ENCODE assay signal across 11 mouse cellular contexts in the genomic region with DNA sequence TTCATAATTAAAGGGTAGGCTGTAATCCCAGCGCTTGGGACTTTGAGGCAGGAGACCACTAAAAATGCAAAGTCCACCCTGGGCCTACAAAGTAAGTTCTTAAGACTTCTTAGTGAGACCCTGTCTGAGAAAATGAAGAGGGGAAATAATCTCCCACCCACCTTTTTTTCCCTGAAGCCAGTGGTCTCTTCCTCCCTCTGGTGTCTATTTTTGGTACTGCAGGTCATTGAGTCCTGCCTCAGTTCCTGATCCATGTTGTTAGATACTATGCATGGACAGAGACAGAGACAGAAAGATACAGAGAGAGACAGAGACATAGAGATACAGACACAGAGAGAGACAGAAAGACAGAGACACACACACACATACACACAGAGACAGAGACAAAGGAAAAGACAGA. TPM values are rescaled to one million over a fixed set of nuclear protein-coding genes. Genes with fewer than 3 reads are reported as not detected.
DNase-seq lines count a peak whose midpoint lies in the region; ATAC-seq and TF ChIP-seq lines count a peak whose summit lies in the region.
"Had no signal": no experiment of that assay in that cellular context is flagged by ENCODE, and none has a peak within 500 bp of the region (broad histone marks: within the 10 kb centered on the region; RNA-seq: fewer than 3 reads in every experiment).

No protein-coding gene starts in this region.

- no peaks in the 10 kb centered on the region for H3K36me3 ChIP-seq in stomach, postnatal 0 days (ENCODE audit: control insufficient read depth, insufficient read depth, low read length)
- H3K36me3 ChIP-seq: G1E had no signal

- no peaks in the 10 kb centered on the region for H3K4me1 ChIP-seq in stomach, postnatal 0 days (replicated peaks; ENCODE audit: control insufficient read depth, insufficient read depth)

- TF ChIP-seq EP300 in stomach, postnatal 0 days (optimal IDR thresholded peaks at IDR 0.05) = no peak

- no peak overlapping the region for H3K4me3 ChIP-seq in left cerebral cortex, adult 2 months
- H3K4me3 ChIP-seq in stomach, postnatal 0 days (ENCODE audit: low read depth, low read length) = no peak overlapping the region

- DNase-seq in cerebellum, postnatal 10 days = peak; percentile 65 to 85
- DNase-seq in cerebellum, adult 11 months = no peak
- no peak for DNase-seq in left cerebral cortex, adult 2 months (ENCODE audit: extremely low spot score in 1 of 2, low spot score in 2 of 2)
- DNase-seq in left cerebral cortex, postnatal 36 days (ENCODE audit: low spot score in 2 of 2) = no peak
- DNase-seq in brain, adult 2 months (ENCODE audit: low read depth, low spot score) = peak; percentile 22
- peak; percentile 29 to 39 for DNase-seq in kidney, postnatal 36 days
- no peak for DNase-seq in stomach, postnatal 0 days (ENCODE audit: low spot score)
- DNase-seq in spleen, adult 12 weeks (ENCODE audit: low spot score) = no peak

- H3K27me3 ChIP-seq in stomach, postnatal 0 days (ENCODE audit: control insufficient read depth, insufficient read depth, low read length) = no peaks in the 10 kb centered on the region

- TF ChIP-seq CTCF in left cerebral cortex, adult 2 months (IDR thresholded peaks at IDR 0.05) = peak; percentile 87
- TF ChIP-seq CTCF in stomach, postnatal 0 days (IDR thresholded peaks at IDR 0.05; ENCODE audit: low read depth) = peak; percentile 86

- no peak overlapping the region for H3K4me2 ChIP-seq in stomach, postnatal 0 days (replicated peaks; ENCODE audit: low read depth)

- no peaks in the 10 kb centered on the region for H3K9me3 ChIP-seq in stomach, postnatal 0 days (ENCODE audit: control insufficient read depth, low read length)

- no peak for ATAC-seq in stomach, postnatal 0 days (ENCODE audit: low FRiP score, low TSS enrichment)

- intact Hi-C loops in left cerebral cortex, adult 2 months (cut with DNase I) = loop anchor here (1.0 kb wide), 1 partner anchor 93 kb away; no protein-coding TSS in a partner anchor
- intact Hi-C loops in left cerebral cortex, postnatal 36 days (cut with DNase I) = loop anchor here (5.0 kb wide), 1 partner anchor 91 kb away; a partner anchor contains a TSS

- no peak overlapping the region for H3K27ac ChIP-seq in left cerebral cortex, adult 2 months
- H3K27ac ChIP-seq in stomach, postnatal 0 days (replicated peaks) = no peak overlapping the region

- H3K9ac ChIP-seq in stomach, postnatal 0 days (ENCODE audit: low read length) = no peak overlapping the region

- 30% methylated on average over 1 of the region's 1 CpGs for WGBS in stomach, postnatal 0 days

RNA-seq across cellular contexts. Expression of a gene that starts 15.1 kb away (rescaled TPM):
- not detected for total RNA-seq in left cerebral cortex, adult 2 months (2021)
- total RNA-seq in left cerebral cortex, postnatal 36 days (2021) = not detected
- not detected in 2 replicates for polyA plus RNA-seq in stomach, postnatal 0 days (2015; fragmentation: Nextera tagmentation; extraction: Ambion mirVana)
- total RNA-seq: G1E had no signal
- polyA plus RNA-seq: frontal cortex, adult 2 months; G1E; stomach, embryonic 14.5 days had no signal

RNA-seq across cellular contexts. Expression of a gene that starts 18.8 kb away (rescaled TPM):
- total RNA-seq in left cerebral cortex, adult 2 months (2021) = not detected
- total RNA-seq in left cerebral cortex, postnatal 36 days (2021) = not detected
- polyA plus RNA-seq in stomach, postnatal 0 days (2015; fragmentation: Nextera tagmentation; extraction: Ambion mirVana) = 0.04 TPM in 1 of 2 replicates, not detected in the other
- polyA plus RNA-seq: frontal cortex, adult 2 months; G1E; stomach, embryonic 14.5 days had no signal

RNA-seq across cellular contexts. Expression of a gene that starts 26.2 kb away (rescaled TPM):
- total RNA-seq in left cerebral cortex, adult 2 months (2021) = 1 to 10 TPM; 6.5 to 8.5 TPM
- 1 to 10 TPM; 8.1 to 9.3 TPM for total RNA-seq in left cerebral cortex, postnatal 36 days (2021)
- polyA plus RNA-seq in stomach, postnatal 0 days (2015; fragmentation: Nextera tagmentation; extraction: Ambion mirVana) = 2.6 and 2.8 TPM in 2 replicates
- total RNA-seq: G1E had no signal
- polyA plus RNA-seq: G1E had no signal

RNA-seq across cellular contexts. Expression of a gene that starts 29.5 kb away (rescaled TPM):
- total RNA-seq in left cerebral cortex, adult 2 months (2021) = not detected
- not detected for total RNA-seq in left cerebral cortex, postnatal 36 days (2021)
- polyA plus RNA-seq in stomach, postnatal 0 days (2015; fragmentation: Nextera tagmentation; extraction: Ambion mirVana) = not detected in 2 replicates
- polyA plus RNA-seq: frontal cortex, adult 2 months; G1E; stomach, embryonic 14.5 days had no signal

RNA-seq across cellular contexts. Expression of a gene that starts 51.1 kb away (rescaled TPM):
- not detected for total RNA-seq in left cerebral cortex, adult 2 months (2021)
- total RNA-seq in left cerebral cortex, postnatal 36 days (2021) = not detected
- polyA plus RNA-seq in stomach, postnatal 0 days (2015; fragmentation: Nextera tagmentation; extraction: Ambion mirVana) = not detected in 2 replicates
- polyA plus RNA-seq: frontal cortex, adult 2 months; G1E; stomach, embryonic 14.5 days had no signal

Comparison
In these comparisons a context has a peak if more than half of its experiments do, and no peak if none do; other contexts are left out.
1. DNase-seq: peak in cerebellum, postnatal 10 days (2 of 2), brain, adult 2 months (single experiment) and kidney, postnatal 36 days (2 of 2); none in cerebellum, adult 11 months (single experiment), left cerebral cortex, adult 2 months (0 of 2), left cerebral cortex, postnatal 36 days (0 of 2), stomach, postnatal 0 days (single experiment) and spleen, adult 12 weeks (single experiment).